Mouse (Mus musculus) liver, adult 2 months (tissue): ENCODE measurements around the gene Slc48a1. TPM values are rescaled to one million over a fixed set of nuclear protein-coding genes. Genes with fewer than 3 reads are reported as not detected.

Experiments used
- DNase-seq: peaks from one replicate; pipeline ENCODE4 v3.0.0-alpha.2; 2011; ENCODE audit warnings: low read depth, low spot score; ENCODE audit errors: extremely low read depth
- H3K27ac ChIP-seq: fragments of 200-500 bp; replicated peaks from 2 replicates; pipeline ENCODE4 v1.5.1; 2012; ENCODE audit warnings: low read depth, mild to moderate bottlenecking, control low read depth, inconsistent platforms, low read length; ENCODE audit not compliant: insufficient read depth
- H3K27me3 ChIP-seq: fragments of 200-500 bp; 2 replicates; pipeline ENCODE4 v1.6.1; 2012; ENCODE audit warnings: mild to moderate bottlenecking, moderate library complexity, low read length, inconsistent platforms; ENCODE audit not compliant: control insufficient read depth, insufficient read depth
- H3K36me3 ChIP-seq: fragments of 200-500 bp; 2 replicates; pipeline ENCODE4 v1.6.1; 2012; ENCODE audit warnings: low read length, inconsistent platforms; ENCODE audit not compliant: control insufficient read depth, insufficient read depth
- H3K4me1 ChIP-seq: fragments of 200-500 bp; 2 replicates; pipeline ENCODE4 v1.6.1; 2011; ENCODE audit warnings: low read length; ENCODE audit not compliant: control insufficient read depth, insufficient read depth
- H3K4me3 ChIP-seq: fragments of 200-500 bp; 2 replicates; pipeline ENCODE4 v1.5.1; 2011; ENCODE audit warnings: low read depth, mild to moderate bottlenecking, control low read depth, low read length, moderate library complexity; ENCODE audit not compliant: insufficient read depth
- H3K79me2 ChIP-seq: fragments of 200-500 bp; 2 replicates; pipeline ENCODE4 v1.6.1; 2012; ENCODE audit warnings: inconsistent platforms, mild to moderate bottlenecking, low read length, moderate library complexity; ENCODE audit not compliant: control insufficient read depth, insufficient read depth
- H3K9ac ChIP-seq: fragments of 200-500 bp; 2 replicates; pipeline ENCODE4 v1.6.1; 2012; ENCODE audit warnings: low read depth, mild to moderate bottlenecking, control low read depth, inconsistent platforms, low read length
- CTCF ChIP-seq: fragments of 200-500 bp; IDR thresholded peaks from 2 replicates; pipeline ENCODE4 v1.5.1; 2011; ENCODE audit warnings: low read depth, low read length, control low read depth
- POLR2A ChIP-seq: fragments of 200-500 bp; IDR thresholded peaks from 2 replicates; pipeline ENCODE4 v1.6.1; 2011; ENCODE audit warnings: low read length, control low read depth; ENCODE audit not compliant: insufficient read depth; ENCODE audit errors: extremely low read depth
- WGBS: fragments of 180-500 bp; shearing (Covaris S2); methylation state at CpG from one replicate; pipeline ENCODE4 v1.1.7; 2018; 5-methylcytosine and 5-hydroxymethylcytosine counted together
- polyA plus RNA-seq: library from polyadenylated mRNA; depleted of rRNA; stranded (reverse); fragments of >200 nt; gene quantifications from 2 replicates; pipeline ENCODE4 v1.2.3, GENCODE M21; 2012
- total RNA-seq: library from RNA; depleted of rRNA; stranded (reverse); fragments of >200 nt; gene quantifications from 2 replicates; pipeline ENCODE4 v1.2.3, GENCODE M21; 2014

Gene Slc48a1
- total and polyA plus RNA-seq, 2 experiments, result 15.2 to 54.9 TPM

DNA sequence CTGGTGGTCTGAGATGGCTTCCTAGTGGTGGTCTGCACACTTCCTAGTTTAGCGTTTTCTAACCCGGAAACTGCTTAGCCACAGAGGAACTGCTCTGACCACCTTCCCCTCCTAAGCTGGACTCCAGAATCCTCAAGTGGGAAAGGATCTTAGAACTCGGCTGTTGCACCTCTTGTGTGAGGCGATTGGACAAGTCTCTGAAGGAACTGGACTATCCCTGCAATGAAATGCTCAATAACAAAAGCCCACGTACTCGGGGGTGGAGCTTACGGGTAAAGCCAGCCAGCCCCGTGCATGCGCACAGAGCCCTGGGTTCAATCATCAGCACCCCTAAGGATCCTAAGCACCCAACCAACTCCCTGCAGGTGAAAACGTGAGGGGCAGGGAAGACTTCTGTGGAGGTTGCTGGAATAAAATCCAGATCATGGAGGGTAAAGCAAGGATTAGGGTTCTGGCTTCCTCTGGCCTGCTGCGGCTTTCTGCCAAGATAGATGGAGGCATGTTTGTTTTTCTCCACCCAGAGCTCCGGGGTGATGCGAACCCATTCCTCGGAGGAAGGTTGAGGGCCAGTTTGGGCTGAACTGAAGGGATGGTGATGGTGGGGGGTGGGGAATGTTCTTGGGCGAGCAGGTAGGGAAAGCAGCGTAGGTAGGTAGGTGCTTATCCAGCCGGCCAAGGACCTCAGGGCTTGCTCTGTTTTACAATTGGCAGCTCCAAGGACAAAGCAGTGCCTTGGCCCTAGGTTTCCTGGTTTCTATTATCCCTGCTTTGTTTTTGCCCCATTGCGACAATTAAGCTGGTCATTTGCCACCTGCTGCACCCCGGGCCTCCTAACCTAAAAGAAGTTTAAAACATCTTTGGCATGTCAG lies 9.7 kb downstream of the Slc48a1 start:
- Histone ChIP-seq H3K27me3 (no peaks in the 10 kb centered on the region), H3K4me3 (no peak overlapping the region), H3K36me3 (no peaks in the 10 kb centered on the region), H3K9ac (no peak overlapping the region), H3K79me2 (no peaks in the 10 kb centered on the region; the same call in 1 of the 2 replicates), H3K4me1 (peaks cover 11% of the 10 kb centered on the region), H3K27ac (no peak overlapping the region)
- WGBS, result 77% methylated on average over 19 of the region's 19 CpGs
- DNase-seq, result no peak
- TF ChIP-seq CTCF, result no peak
- TF ChIP-seq POLR2A, result no peak

DNA sequence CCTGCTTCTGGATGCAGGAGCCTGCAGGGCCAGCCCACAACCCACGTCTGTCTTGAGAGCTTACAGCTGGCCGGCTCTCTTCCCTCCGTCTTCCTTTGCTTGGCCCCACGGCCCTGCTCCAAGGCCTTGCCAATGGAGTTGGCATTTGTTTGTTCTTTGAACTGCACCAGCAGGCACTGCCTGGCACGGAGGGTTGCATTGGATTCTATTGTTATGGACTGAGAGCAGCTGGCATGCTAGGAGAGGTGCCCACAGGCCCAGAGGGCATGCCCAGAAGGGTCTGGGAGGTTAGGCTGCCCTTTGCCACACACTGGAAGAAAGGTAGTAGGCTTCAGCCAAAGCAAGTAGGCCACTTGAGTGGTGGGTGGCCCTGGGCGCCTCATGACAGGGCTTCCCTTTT lies 10.5 kb downstream of the Slc48a1 start:
- Histone ChIP-seq H3K9ac (no peak overlapping the region), H3K27me3 (no peaks in the 10 kb centered on the region)

DNA sequence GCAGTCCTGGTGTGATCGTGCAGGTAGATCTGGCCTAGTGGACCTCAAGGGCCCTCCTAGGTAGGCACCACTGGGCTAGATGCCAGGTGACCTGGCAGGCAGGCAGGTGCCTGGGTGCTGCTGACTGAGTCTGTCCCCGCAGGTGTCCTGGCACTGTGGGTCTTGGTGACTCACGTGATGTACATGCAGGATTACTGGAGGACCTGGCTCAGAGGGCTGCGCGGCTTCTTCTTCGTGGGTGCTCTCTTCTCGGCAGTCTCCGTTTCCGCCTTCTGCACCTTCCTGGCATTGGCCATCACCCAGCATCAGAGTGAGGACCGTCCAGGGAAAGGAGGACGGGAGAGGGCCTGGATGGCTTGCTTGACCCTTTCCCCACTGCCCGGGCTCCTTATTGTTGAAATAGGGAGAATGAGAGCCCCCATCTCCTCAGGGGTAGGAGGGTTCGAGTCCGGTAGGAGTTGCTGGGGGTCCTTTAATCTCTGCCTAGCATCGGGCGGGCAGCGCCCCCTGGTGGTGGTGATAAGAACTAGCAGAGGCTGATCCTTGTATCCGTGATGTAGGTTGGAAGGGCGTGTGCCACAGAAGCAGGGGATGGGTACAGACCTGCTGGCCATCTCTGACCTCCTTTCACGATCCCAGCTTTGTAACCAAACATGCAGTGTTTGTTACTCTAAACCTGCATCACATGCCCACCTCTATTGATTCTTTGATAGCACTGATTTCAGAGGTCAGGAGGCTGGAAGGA lies 11.6 kb downstream of the Slc48a1 start:
- Histone ChIP-seq H3K4me1 (peaks cover 11% of the 10 kb centered on the region), H3K27me3 (no peaks in the 10 kb centered on the region), H3K9ac (no peak overlapping the region), H3K36me3 (no peaks in the 10 kb centered on the region), H3K4me3 (no peak overlapping the region), H3K79me2 (no peaks in the 10 kb centered on the region), H3K27ac (no peak overlapping the region)
- DNase-seq, result no peak
- TF ChIP-seq CTCF, result peak; percentile 91
- TF ChIP-seq POLR2A, result no peak
- 50% methylated on average over 20 of the region's 20 CpGs for WGBS

More for the DNA sequence above, 10.5 kb downstream of the Slc48a1 start:
- peaks cover 11% of the 10 kb centered on the region for H3K4me1 ChIP-seq
- DNase-seq, result no peak
- no peak overlapping the region for H3K27ac ChIP-seq
- no peaks in the 10 kb centered on the region for H3K36me3 ChIP-seq
- 56% methylated on average over 6 of the region's 6 CpGs for WGBS
- TF ChIP-seq POLR2A (no peak), CTCF (no peak)
- H3K79me2 ChIP-seq, result no peaks in the 10 kb centered on the region; the same call in 1 of the 2 replicates
- H3K4me3 ChIP-seq, result no peak overlapping the region

DNA sequence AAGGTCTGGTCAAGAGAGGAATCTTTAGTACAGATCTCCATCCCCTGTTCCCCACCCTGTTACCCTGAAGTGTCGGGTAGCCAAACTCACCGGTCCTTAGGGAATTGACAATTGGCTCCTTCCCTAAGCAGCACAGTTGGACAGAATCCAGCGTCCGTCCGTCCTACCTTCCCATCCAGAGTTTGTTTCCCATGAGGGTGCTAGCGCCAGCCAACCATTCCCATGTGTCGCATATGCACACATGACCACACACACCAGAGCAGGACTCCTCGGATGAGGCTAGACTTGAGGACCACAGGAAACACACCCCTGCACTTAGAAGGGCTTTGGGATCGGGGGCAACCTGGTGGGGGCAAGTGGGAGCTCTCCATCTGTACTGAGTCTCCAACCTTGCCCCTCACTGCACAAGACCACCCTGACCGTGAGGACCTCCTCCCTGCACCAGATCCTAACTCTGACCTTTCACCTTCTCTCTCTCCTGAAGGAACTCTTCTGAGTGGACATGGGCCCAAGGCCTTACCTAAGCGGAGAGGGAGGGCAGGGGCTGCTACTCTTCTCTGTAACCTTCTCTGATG lies 12.9 kb downstream of the Slc48a1 start:
- no peak for TF ChIP-seq POLR2A
- no peak for TF ChIP-seq CTCF
- no peak for DNase-seq
- H3K9ac ChIP-seq, result no peak overlapping the region
- H3K27ac ChIP-seq, result no peak overlapping the region
- H3K79me2 ChIP-seq, result no peaks in the 10 kb centered on the region
- H3K4me3 ChIP-seq, result no peak overlapping the region
- peaks cover 6% of the 10 kb centered on the region for H3K4me1 ChIP-seq
- WGBS, result 89% methylated on average over 11 of the region's 11 CpGs
- H3K27me3 ChIP-seq, result no peaks in the 10 kb centered on the region
- no peaks in the 10 kb centered on the region for H3K36me3 ChIP-seq

DNA sequence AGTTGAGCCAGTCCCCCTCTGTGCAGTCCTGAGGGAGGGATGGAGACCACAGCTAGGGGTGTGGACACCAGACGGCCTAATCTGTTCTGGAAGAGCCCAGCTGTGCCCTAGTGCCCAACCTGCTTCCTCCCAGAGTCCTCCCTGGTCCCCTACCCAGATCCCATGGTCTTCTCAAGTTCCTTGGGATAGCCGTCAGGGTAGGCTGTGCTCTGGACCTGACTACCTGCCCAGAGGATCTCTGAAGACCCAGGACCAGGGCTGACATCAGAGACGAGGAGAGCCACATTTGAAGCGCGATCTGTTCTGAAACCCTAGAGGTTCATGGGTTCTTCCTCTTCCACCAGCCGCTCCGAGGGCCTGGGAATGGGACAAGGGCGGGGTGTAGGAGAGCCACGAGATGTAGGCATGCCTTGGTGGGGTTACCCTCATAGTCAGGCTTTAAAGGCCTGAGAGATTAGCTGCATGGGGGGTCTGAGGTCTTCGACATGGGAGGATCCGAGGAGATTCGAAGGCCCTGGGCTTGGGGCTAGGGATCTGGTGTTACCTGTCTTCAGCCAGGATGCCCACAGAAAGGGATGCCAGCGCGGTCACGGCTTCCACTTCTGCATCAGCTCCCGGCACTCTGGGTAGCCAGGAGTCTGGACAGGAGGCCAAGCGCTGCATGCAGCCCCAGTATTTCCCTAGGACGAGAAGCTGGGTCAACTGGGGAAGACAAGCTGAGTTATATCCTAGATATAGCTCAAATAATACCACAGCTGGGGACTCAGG lies 15.2 kb downstream of the Slc48a1 start:
- no peaks in the 10 kb centered on the region for H3K36me3 ChIP-seq
- no peaks in the 10 kb centered on the region for H3K27me3 ChIP-seq
- TF ChIP-seq CTCF, result no peak
- no peak for TF ChIP-seq POLR2A
- no peak overlapping the region for H3K9ac ChIP-seq
- DNase-seq, result no peak
- no peaks in the 10 kb centered on the region for H3K79me2 ChIP-seq
- no peak overlapping the region for H3K27ac ChIP-seq
- H3K4me1 ChIP-seq, result no peaks in the 10 kb centered on the region; the same call in 1 of the 2 replicates
- 92% methylated on average over 18 of the region's 18 CpGs for WGBS
- H3K4me3 ChIP-seq, result no peak overlapping the region
